Mouse (Mus musculus) lung, embryonic 16.5 days (tissue): Measurements from ENCODE around the gene Tpr. TPM values are rescaled to one million over a fixed set of nuclear protein-coding genes. Genes with fewer than 3 reads are reported as not detected.

Source experiments
- ATAC-seq: fragments of 200-750 bp; cut with Nextera tagmentation; 2 replicates; pipeline ENCODE4 v1.8.0; 2017; ENCODE audit warnings: low read depth, mild to moderate bottlenecking, moderate library complexity
- H3K27ac ChIP-seq: fragments of 300-500 bp; sonication (generic); 2 replicates; pipeline ENCODE4 v1.5.1; 2014; ENCODE audit warnings: mild to moderate bottlenecking, control low read depth, low read length
- H3K27me3 ChIP-seq: fragments of 300-500 bp; sonication (generic); 2 replicates; pipeline ENCODE4 v1.6.1; 2014; ENCODE audit warnings: low read depth, low read length, mixed read lengths; ENCODE audit not compliant: control insufficient read depth, insufficient read depth
- H3K36me3 ChIP-seq: fragments of 300-500 bp; sonication (generic); 2 replicates; pipeline ENCODE4 v1.6.1; 2014; ENCODE audit warnings: low read length; ENCODE audit not compliant: control insufficient read depth, insufficient read depth
- H3K4me1 ChIP-seq: fragments of 300-500 bp; sonication (generic); replicated peaks from 2 replicates; pipeline ENCODE4 v1.6.1; 2014; ENCODE audit warnings: low read length, mixed read lengths; ENCODE audit not compliant: control insufficient read depth, insufficient read depth
- H3K4me2 ChIP-seq: fragments of 300-500 bp; sonication (generic); 2 replicates; pipeline ENCODE4 v1.6.1; 2014; ENCODE audit warnings: low read depth, low read length, control low read depth
- H3K4me3 ChIP-seq: fragments of 300-500 bp; sonication (generic); 2 replicates; pipeline ENCODE4 v1.5.1; 2014; ENCODE audit warnings: mild to moderate bottlenecking, low read length, control low read depth
- H3K9ac ChIP-seq: fragments of 300-500 bp; sonication (generic); 2 replicates; pipeline ENCODE4 v1.6.1; 2014; ENCODE audit warnings: low read length, control low read depth
- H3K9me3 ChIP-seq: fragments of 300-500 bp; sonication (generic); 2 replicates; pipeline ENCODE4 v1.6.1; 2016; ENCODE audit warnings: low read length; ENCODE audit not compliant: control insufficient read depth
- WGBS: fragments of 180-500 bp; shearing (Covaris S2); extraction: QIAGEN DNeasy Blood & Tissue Kit; methylation state at CpG from one replicate; pipeline ENCODE4 v1.1.7; 2014; 5-methylcytosine and 5-hydroxymethylcytosine counted together
- polyA plus RNA-seq: library from polyadenylated mRNA; unstranded; fragments of >200 nt; fragmentation: Nextera tagmentation; extraction: Ambion mirVana; gene quantifications from 2 replicates; pipeline ENCODE4 v1.2.1, GENCODE M21; 2015

The Tpr gene
- polyA plus RNA-seq: 128 and 157 TPM in 2 replicates

GRCm38 (mm10) chr1:150392638-150393487 lies at the start of gene Tpr, which contains the start of gene Odr4:
Tpr (plus strand) TSS chr1:150392838.
Odr4 (minus strand) TSS chr1:150393080.
- Histone ChIP-seq H3K27me3 (no peaks in the 10 kb centered on the region), H3K9ac (peak within 1 kb of the TSS; percentile 88), H3K9me3 (no peaks in the 10 kb centered on the region), H3K4me2 (peak within 1 kb of the TSS; percentile 70), H3K4me3 (peak within 1 kb of the TSS; percentile 94), H3K27ac (peak within 1 kb of the TSS; percentile 97), H3K36me3 (peaks cover 21% of the 10 kb centered on the region), H3K4me1 (peaks cover 4% of the 10 kb centered on the region; the same call in 1 of the 2 replicates)
- WGBS: under 1% methylated on average over 67 of the region's 76 CpGs
- ATAC-seq: peak; percentile 98

GRCm38 (mm10) chr1:150360864-150361263 lies 31.8 kb upstream of the Tpr start:
- 67% methylated on average over 1 of the region's 1 CpGs for WGBS
- Histone ChIP-seq H3K27ac (no peak overlapping the region), H3K9me3 (no peaks in the 10 kb centered on the region), H3K4me1 (no peaks in the 10 kb centered on the region), H3K9ac (no peak overlapping the region), H3K4me2 (no peak overlapping the region), H3K4me3 (no peak overlapping the region), H3K27me3 (no peaks in the 10 kb centered on the region), H3K36me3 (peaks cover 14% of the 10 kb centered on the region)
- ATAC-seq: no peak

- H3K4me1 ChIP-seq: no peaks in the 10 kb centered on the region
- H3K36me3 ChIP-seq: peaks cover 4% of the 10 kb centered on the region
- H3K9ac ChIP-seq: no peak overlapping the region
- WGBS: 77% methylated on average over 3 of the region's 3 CpGs
- H3K4me3 ChIP-seq: no peak overlapping the region
- no peak overlapping the region for H3K27ac ChIP-seq
- no peak for ATAC-seq
- no peak overlapping the region for H3K4me2 ChIP-seq
- H3K27me3 ChIP-seq: no peaks in the 10 kb centered on the region
- no peaks in the 10 kb centered on the region for H3K9me3 ChIP-seq
Measured at GRCm38 (mm10) chr1:150372895-150373294, 19.7 kb upstream of the Tpr start.

GRCm38 (mm10) chr1:150374247-150374646 lies 18.4 kb upstream of the Tpr start:
- no peak for ATAC-seq
- no peak overlapping the region for H3K9ac ChIP-seq
- no peak overlapping the region for H3K27ac ChIP-seq
- WGBS: 85% methylated on average over 2 of the region's 2 CpGs
- peaks cover 4% of the 10 kb centered on the region for H3K36me3 ChIP-seq
- H3K27me3 ChIP-seq: no peaks in the 10 kb centered on the region
- no peak overlapping the region for H3K4me2 ChIP-seq
- no peaks in the 10 kb centered on the region for H3K4me1 ChIP-seq
- H3K9me3 ChIP-seq: no peaks in the 10 kb centered on the region
- H3K4me3 ChIP-seq: no peak overlapping the region

GRCm38 (mm10) chr1:150384138-150384537 lies 8.5 kb upstream of the Tpr start:
- H3K4me2 ChIP-seq: no peak overlapping the region
- ATAC-seq: no peak
- H3K27ac ChIP-seq: no peak overlapping the region
- no peak overlapping the region for H3K9ac ChIP-seq
- no peak overlapping the region for H3K4me3 ChIP-seq
- no peaks in the 10 kb centered on the region for H3K4me1 ChIP-seq
- peaks cover 14% of the 10 kb centered on the region for H3K36me3 ChIP-seq
- H3K9me3 ChIP-seq: no peaks in the 10 kb centered on the region
- H3K27me3 ChIP-seq: no peaks in the 10 kb centered on the region
- 93% methylated on average over 4 of the region's 4 CpGs for WGBS

GRCm38 (mm10) chr1:150387572-150387971 lies 5.1 kb upstream of the Tpr start:
- ATAC-seq: no peak
- H3K36me3 ChIP-seq: peaks cover 13% of the 10 kb centered on the region

GRCm38 (mm10) chr1:150389390-150390129 lies 3.1 kb upstream of the Tpr start:
- no peaks in the 10 kb centered on the region for H3K9me3 ChIP-seq
- H3K4me1 ChIP-seq: peaks cover 4% of the 10 kb centered on the region; the same call in 1 of the 2 replicates
- no peak overlapping the region for H3K4me3 ChIP-seq
- H3K4me2 ChIP-seq: no peak overlapping the region
- ATAC-seq: no peak
- 82% methylated on average over 6 of the region's 6 CpGs for WGBS
- peaks cover 12% of the 10 kb centered on the region for H3K36me3 ChIP-seq
- H3K27me3 ChIP-seq: no peaks in the 10 kb centered on the region
- no peak overlapping the region for H3K27ac ChIP-seq
- no peak overlapping the region for H3K9ac ChIP-seq

More at GRCm38 (mm10) chr1:150387572-150387971, 5.1 kb upstream of the Tpr start:
- H3K27ac ChIP-seq: no peak overlapping the region
- no peak overlapping the region for H3K9ac ChIP-seq
- H3K4me3 ChIP-seq: no peak overlapping the region
- H3K4me2 ChIP-seq: no peak overlapping the region
- H3K4me1 ChIP-seq: peaks cover 4% of the 10 kb centered on the region; the same call in 1 of the 2 replicates
- H3K27me3 ChIP-seq: no peaks in the 10 kb centered on the region
- WGBS: 92% methylated on average over 9 of the region's 9 CpGs
- no peaks in the 10 kb centered on the region for H3K9me3 ChIP-seq

GRCm38 (mm10) chr1:150391931-150392637 lies 554 bp upstream of the Tpr start:
- H3K4me2 ChIP-seq: peak overlapping the region; percentile 61
- 18% methylated on average over 11 of the region's 11 CpGs for WGBS
- peaks cover 4% of the 10 kb centered on the region; the same call in 1 of the 2 replicates for H3K4me1 ChIP-seq
- peak overlapping the region; percentile 86 for H3K9ac ChIP-seq
- ATAC-seq: peak; percentile 4; the same call in 1 of the 2 replicates
- H3K4me3 ChIP-seq: peak overlapping the region; percentile 94
- H3K36me3 ChIP-seq: peaks cover 18% of the 10 kb centered on the region
- H3K9me3 ChIP-seq: no peaks in the 10 kb centered on the region
- peak overlapping the region; percentile 97 for H3K27ac ChIP-seq
- H3K27me3 ChIP-seq: no peaks in the 10 kb centered on the region
